Mouse (Mus musculus): ENCODE results near the gene Abcc1. TPM values are rescaled to one million over a fixed set of nuclear protein-coding genes. Genes with fewer than 3 reads are reported as not detected.

The Abcc1 gene
- polyA plus RNA-seq, 1 experiment: 32.8 TPM

GRCm38 (mm10) chr16:14447366-14447765, 86.0 kb downstream of the Abcc1 start:
- Histone ChIP-seq H3K4me1 (ENCODE audit: control insufficient read depth, insufficient read depth, low read length) (no peaks in the 10 kb centered on the region; the same call in 1 of the 2 replicates), H3K4me3 (replicated peaks; ENCODE audit: extremely low read depth, low read depth, low read length) (no peak overlapping the region)
- no peak for DNase-seq
- no peak for TF ChIP-seq CTCF (IDR thresholded peaks at IDR 0.05; ENCODE audit: insufficient read depth, low read length)
- no peak for TF ChIP-seq POLR2A (IDR thresholded peaks at IDR 0.05; ENCODE audit: borderline replicate concordance, extremely low read depth, low read depth, low read length)
- 93% methylated on average over 4 of the region's 4 CpGs for WGBS

DNA sequence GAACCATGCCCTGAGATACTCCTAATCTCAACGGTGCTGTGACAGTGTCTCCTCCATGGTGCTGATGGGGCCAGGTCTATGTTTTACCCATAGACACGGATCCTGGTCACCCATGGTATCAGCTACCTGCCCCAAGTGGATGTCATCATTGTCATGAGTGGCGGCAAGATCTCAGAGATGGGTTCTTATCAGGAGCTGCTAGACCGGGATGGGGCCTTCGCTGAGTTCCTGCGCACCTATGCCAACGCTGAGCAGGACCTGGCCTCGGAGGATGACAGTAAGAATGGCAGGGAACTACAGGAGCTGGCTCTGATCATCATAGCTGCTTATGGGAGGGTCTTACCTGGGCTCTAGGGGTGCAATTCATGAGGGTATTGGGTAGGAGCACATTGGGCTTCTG, 86.9 kb downstream of the Abcc1 start:
- TF ChIP-seq POLR2A (IDR thresholded peaks at IDR 0.05; ENCODE audit: borderline replicate concordance, extremely low read depth, low read depth, low read length) (no peak), CTCF (IDR thresholded peaks at IDR 0.05; ENCODE audit: insufficient read depth, low read length) (no peak)
- WGBS: 97% methylated on average over 8 of the region's 8 CpGs
- H3K4me3 ChIP-seq (replicated peaks; ENCODE audit: extremely low read depth, low read depth, low read length): no peak overlapping the region

DNA sequence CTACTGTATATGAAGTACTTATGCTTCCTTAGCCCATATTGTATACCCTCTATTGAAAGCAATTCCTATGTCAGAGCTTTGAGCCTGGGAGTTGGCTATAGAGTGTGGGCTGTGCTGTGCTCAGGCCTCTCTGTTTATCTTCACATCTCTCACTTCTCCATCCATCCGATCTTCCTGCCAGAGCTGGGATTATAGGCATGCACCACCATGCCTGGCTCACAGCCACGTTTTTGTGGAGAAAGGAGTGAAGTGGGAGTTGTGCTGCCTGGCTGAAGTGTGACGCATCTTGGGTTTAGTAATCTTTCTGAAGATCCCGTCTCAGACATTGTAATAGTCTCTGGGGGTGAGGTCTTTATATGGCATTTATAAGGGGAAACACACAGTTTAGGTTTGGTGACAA, 88.5 kb downstream of the Abcc1 start:
- 71% methylated on average over 4 of the region's 4 CpGs for WGBS

More for the DNA sequence above, 86.9 kb downstream of the Abcc1 start:
- no peak for DNase-seq
- no peaks in the 10 kb centered on the region; the same call in 1 of the 2 replicates for H3K4me1 ChIP-seq (ENCODE audit: control insufficient read depth, insufficient read depth, low read length)

DNA sequence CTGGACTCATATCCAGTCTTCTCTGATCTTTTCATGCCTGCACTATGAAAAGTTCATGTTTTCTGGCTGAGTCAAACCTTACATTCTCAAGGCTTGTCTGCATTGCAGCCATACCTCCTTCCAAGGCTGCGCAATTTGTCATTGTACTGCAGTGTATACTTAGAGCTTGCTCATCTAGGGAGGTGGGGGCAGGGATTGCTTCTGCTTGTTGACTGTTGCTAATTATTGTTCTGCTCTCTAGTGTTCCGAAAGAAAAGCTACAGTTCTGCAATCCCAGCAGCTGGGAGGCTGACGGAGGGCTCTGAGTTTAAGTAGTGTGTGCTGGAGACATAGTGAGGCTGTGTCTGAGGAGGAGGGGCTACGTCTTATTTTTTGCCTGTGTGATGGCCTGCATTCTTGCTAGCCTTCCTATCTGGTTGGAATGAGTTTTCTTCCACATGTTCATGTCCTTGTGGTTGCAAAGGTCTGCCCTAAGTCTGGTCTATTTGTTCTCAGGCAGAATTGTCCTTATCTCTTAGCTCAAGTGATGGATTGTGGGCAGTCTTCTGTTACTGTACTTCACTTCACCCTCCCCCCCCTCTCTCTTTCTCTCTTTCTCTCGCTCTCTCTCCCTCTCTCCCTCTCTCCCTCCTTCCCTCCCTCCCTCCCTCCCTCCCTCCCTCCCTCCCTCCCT, 90.2 kb downstream of the Abcc1 start:
- TF ChIP-seq CTCF (IDR thresholded peaks at IDR 0.05; ENCODE audit: insufficient read depth, low read length): no peak
- no peak for TF ChIP-seq POLR2A (IDR thresholded peaks at IDR 0.05; ENCODE audit: borderline replicate concordance, extremely low read depth, low read depth, low read length)
- no peak overlapping the region for H3K4me3 ChIP-seq (replicated peaks; ENCODE audit: extremely low read depth, low read depth, low read length)
- WGBS: 56% methylated on average over 5 of the region's 5 CpGs
- DNase-seq: no peak
- H3K4me1 ChIP-seq (ENCODE audit: control insufficient read depth, insufficient read depth, low read length): no peaks in the 10 kb centered on the region; the same call in 1 of the 2 replicates

More for the DNA sequence above, 88.5 kb downstream of the Abcc1 start:
- TF ChIP-seq CTCF (IDR thresholded peaks at IDR 0.05; ENCODE audit: insufficient read depth, low read length) (no peak), POLR2A (IDR thresholded peaks at IDR 0.05; ENCODE audit: borderline replicate concordance, extremely low read depth, low read depth, low read length) (no peak)
- no peak for DNase-seq
- Histone ChIP-seq H3K4me1 (ENCODE audit: control insufficient read depth, insufficient read depth, low read length) (no peaks in the 10 kb centered on the region; the same call in 1 of the 2 replicates), H3K4me3 (replicated peaks; ENCODE audit: extremely low read depth, low read depth, low read length) (no peak overlapping the region)

GRCm38 (mm10) chr16:14462535-14462934, 101.2 kb downstream of the Abcc1 start:
- WGBS: 93% methylated on average over 2 of the region's 2 CpGs
- no peak overlapping the region for H3K4me3 ChIP-seq (replicated peaks; ENCODE audit: extremely low read depth, low read depth, low read length)
- TF ChIP-seq POLR2A (IDR thresholded peaks at IDR 0.05; ENCODE audit: borderline replicate concordance, extremely low read depth, low read depth, low read length): no peak
- TF ChIP-seq CTCF (IDR thresholded peaks at IDR 0.05; ENCODE audit: insufficient read depth, low read length): no peak
- no peaks in the 10 kb centered on the region for H3K4me1 ChIP-seq (ENCODE audit: control insufficient read depth, insufficient read depth, low read length)
- no peak for DNase-seq

- H3K4me1 ChIP-seq (ENCODE audit: control insufficient read depth, insufficient read depth, low read length): no peaks in the 10 kb centered on the region
- TF ChIP-seq POLR2A (IDR thresholded peaks at IDR 0.05; ENCODE audit: borderline replicate concordance, extremely low read depth, low read depth, low read length) (no peak), CTCF (IDR thresholded peaks at IDR 0.05; ENCODE audit: insufficient read depth, low read length) (no peak)
- no peak overlapping the region for H3K4me3 ChIP-seq (replicated peaks; ENCODE audit: extremely low read depth, low read depth, low read length)
- no peak for DNase-seq
- WGBS: 96% methylated on average over 6 of the region's 6 CpGs
Observed at GRCm38 (mm10) chr16:14465016-14465415, 103.7 kb downstream of the Abcc1 start.

DNA sequence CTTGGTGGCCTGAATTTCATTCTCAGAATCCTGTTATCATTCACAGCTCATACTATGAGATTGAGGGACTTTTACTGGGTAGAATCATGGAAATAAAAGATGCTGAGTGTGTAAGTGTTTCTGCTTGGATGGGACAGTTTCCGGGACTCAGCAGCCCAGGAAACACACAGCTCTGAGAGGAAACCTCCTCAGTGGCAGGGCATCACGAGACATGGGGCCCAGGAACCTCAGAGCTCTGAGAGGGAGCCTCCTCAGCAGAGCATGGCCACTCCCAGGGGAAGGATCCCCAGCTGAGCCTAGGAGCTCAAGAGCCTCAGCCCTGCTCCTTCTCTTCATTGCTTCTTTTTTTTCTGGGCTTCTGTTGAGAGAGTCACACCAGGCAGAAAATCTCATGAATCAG, 107.0 kb downstream of the Abcc1 start:
- Histone ChIP-seq H3K4me1 (ENCODE audit: control insufficient read depth, insufficient read depth, low read length) (no peaks in the 10 kb centered on the region), H3K4me3 (replicated peaks; ENCODE audit: extremely low read depth, low read depth, low read length) (no peak overlapping the region)
- DNase-seq: no peak
- no peak for TF ChIP-seq POLR2A (IDR thresholded peaks at IDR 0.05; ENCODE audit: borderline replicate concordance, extremely low read depth, low read depth, low read length)
- no peak for TF ChIP-seq CTCF (IDR thresholded peaks at IDR 0.05; ENCODE audit: insufficient read depth, low read length)
- WGBS: 77% methylated on average over 2 of the region's 2 CpGs

DNA sequence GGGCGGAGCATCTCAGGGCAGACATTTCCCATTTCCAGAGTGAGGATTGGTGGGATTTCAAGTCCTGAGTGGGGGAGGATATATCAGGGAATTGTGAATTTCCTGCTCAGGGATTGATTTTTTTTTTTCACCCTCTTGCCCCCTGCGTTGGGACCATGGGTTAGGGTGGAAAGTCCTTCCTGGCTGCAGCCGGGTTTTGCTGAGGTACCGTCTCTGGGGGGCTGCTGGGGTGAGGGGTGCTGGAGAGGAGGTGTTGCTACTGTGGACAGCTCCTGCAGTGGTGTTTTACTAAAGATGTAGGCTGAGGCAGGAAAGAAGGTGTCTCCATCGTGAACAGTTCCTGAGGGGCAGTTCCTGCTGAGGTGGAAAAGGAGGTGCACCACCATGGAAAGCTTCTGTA, 107.5 kb downstream of the Abcc1 start:
- DNase-seq: no peak
- TF ChIP-seq CTCF (IDR thresholded peaks at IDR 0.05; ENCODE audit: insufficient read depth, low read length) (no peak), POLR2A (IDR thresholded peaks at IDR 0.05; ENCODE audit: borderline replicate concordance, extremely low read depth, low read depth, low read length) (no peak)
- no peak overlapping the region for H3K4me3 ChIP-seq (replicated peaks; ENCODE audit: extremely low read depth, low read depth, low read length)
- WGBS: 93% methylated on average over 5 of the region's 5 CpGs
- H3K4me1 ChIP-seq (ENCODE audit: control insufficient read depth, insufficient read depth, low read length): no peaks in the 10 kb centered on the region

DNA sequence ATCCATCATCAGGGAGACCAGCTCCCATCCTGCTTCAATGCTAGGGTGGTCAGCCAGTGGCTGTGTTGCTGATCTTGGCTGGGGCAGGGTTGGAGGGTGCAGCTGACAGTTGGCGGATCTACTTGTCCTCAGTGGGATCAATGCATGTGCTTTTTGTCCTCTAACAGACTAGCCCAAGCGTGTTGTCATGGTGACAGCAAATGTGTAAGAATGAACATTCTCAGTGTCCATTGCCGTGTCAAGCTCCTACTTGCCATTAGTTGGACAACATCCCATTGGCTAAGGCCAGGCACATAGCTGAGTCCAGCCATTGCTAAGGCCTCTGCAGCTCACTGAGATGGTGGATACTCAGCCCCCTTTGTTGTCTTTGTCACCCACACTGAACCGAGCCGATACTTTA, 110.8 kb downstream of the Abcc1 start:
- WGBS: 88% methylated on average over 5 of the region's 5 CpGs
- Histone ChIP-seq H3K4me1 (ENCODE audit: control insufficient read depth, insufficient read depth, low read length) (no peaks in the 10 kb centered on the region), H3K4me3 (replicated peaks; ENCODE audit: extremely low read depth, low read depth, low read length) (no peak overlapping the region)
- no peak for TF ChIP-seq CTCF (IDR thresholded peaks at IDR 0.05; ENCODE audit: insufficient read depth, low read length)
- no peak for TF ChIP-seq POLR2A (IDR thresholded peaks at IDR 0.05; ENCODE audit: borderline replicate concordance, extremely low read depth, low read depth, low read length)
- DNase-seq: no peak

DNA sequence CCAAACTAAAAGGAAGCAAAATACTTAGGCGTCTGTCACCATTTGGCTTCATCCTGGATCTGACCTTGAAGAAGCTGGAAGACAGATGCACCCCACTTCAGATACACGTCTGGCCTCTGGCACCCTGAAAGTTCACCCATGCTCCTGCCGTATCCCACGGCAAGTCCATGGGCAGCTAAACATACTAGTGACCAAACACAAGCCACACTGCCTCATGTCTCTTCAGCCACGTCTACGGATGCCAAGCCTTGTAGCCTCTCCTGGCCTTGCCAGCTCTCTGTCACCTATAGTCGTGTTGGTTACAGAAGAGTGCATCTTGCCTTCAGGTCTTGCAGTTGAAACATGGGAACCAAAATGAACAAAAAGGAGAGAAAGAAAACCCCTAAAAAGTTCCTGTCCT, 112.3 kb downstream of the Abcc1 start:
- Histone ChIP-seq H3K4me1 (ENCODE audit: control insufficient read depth, insufficient read depth, low read length) (no peaks in the 10 kb centered on the region), H3K4me3 (replicated peaks; ENCODE audit: extremely low read depth, low read depth, low read length) (no peak overlapping the region)
- TF ChIP-seq CTCF (IDR thresholded peaks at IDR 0.05; ENCODE audit: insufficient read depth, low read length): no peak
- no peak for TF ChIP-seq POLR2A (IDR thresholded peaks at IDR 0.05; ENCODE audit: borderline replicate concordance, extremely low read depth, low read depth, low read length)
- WGBS: 90% methylated on average over 7 of the region's 7 CpGs
- no peak for DNase-seq
